Mouse (Mus musculus): ENCODE measurements around the gene Lars2.

GRCm38 (mm10) chr9:123339651-123340144 is 27.0 kb upstream of the Lars2 start:
- TF ChIP-seq CTCF (IDR thresholded peaks at IDR 0.05; ENCODE audit: low read depth, low read length) (no peak), TAL1 (conservative IDR thresholded peaks at IDR 0.05; ENCODE audit: low read depth, low read length) (no peak), GATA2 (IDR thresholded peaks at IDR 0.05; ENCODE audit: borderline replicate concordance, low read depth, low read length) (no peak), GATA1 (IDR thresholded peaks at IDR 0.05; ENCODE audit: borderline replicate concordance, low read length) (no peak)

All from G1E (cell line).